Mouse (Mus musculus): ENCODE data around the gene Hs6st3.
A peak's percentile ranks its signal among the peaks of the same experiment; 100 is the strongest.

Hs6st3 gene

DNA sequence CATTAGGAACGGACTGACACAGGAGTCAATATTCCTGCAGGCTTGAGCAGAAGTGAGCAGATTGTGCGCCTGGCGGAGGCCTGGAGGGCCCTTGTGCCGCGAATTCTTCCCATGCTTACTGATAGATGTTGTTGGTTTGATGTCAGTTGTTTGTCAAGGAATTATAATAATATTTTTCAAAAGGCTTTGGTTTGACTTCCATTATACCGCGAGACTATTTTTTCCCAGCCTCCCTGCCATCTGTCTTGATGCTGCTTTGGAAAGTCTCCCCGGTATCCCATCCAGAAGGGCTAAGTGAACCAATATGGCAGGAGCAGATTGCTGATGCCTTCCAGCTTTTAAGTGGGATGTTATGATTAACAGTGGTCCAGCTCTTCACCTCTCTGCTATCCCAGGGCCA, 651.3 kb downstream of the Hs6st3 start:
- ATAC-seq (ENCODE audit: low TSS enrichment) = 0 out of 2 replicates have a peak, but pooled peaks have one; percentile 44

DNA sequence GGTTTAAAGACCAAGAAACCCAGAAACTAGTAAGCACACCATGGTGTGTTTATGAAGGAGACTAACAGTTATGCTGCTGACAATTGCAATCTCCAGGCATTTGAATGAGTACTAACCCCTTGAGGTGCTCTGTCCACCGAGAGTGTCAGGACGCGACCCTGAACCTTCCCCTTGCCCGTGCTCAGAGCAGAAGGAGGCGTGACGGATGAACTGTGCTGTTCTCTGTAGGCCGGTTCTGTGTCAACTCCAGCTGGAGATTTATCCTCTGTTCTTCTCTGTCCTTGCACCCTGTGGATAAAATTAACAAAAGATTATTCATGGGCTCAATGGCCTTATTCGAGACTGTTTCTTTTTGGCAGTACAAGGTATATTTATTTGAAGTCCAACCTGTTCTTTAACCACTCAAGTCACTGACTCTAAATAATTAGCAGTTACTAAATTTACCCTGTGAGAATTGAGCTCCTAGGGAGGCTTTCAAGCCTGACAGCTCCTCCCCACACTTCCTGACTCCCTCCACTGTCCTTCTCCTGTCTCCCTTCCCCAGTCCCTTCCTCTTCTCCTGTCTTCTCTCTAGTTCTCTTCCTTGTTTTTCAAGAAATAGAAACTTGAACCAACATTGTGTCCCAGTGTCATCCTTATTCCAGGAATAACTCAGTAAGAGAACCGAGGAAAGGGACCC, 659.2 kb downstream of the Hs6st3 start:
- peak; percentile 36; the same call in 1 of the 2 replicates for ATAC-seq (ENCODE audit: low TSS enrichment)

GRCm38 (mm10) chr14:119798561-119798960, 660.4 kb downstream of the Hs6st3 start:
- peak; percentile 92 for ATAC-seq (ENCODE audit: low TSS enrichment)

DNA sequence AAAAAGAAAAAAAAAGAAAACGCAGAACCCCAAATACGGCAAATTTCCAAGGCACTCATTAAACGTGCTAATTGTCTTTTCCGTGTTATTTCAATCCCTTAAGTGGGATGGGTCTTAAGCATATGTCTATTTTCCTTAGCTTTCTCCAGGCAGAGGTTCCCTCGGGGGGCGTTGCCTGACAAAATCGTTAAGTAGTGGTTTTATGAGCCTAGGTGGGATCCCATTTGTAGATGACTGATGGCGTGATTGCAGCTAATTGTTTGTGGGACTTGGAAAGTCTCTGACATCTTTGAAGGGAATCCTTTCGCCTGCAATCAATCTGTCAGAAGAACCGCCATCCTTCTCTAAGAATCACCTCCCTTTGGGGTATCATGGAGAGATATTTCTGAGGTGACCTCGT, 662.7 kb downstream of the Hs6st3 start:
- ATAC-seq (ENCODE audit: low TSS enrichment) = no peak

DNA sequence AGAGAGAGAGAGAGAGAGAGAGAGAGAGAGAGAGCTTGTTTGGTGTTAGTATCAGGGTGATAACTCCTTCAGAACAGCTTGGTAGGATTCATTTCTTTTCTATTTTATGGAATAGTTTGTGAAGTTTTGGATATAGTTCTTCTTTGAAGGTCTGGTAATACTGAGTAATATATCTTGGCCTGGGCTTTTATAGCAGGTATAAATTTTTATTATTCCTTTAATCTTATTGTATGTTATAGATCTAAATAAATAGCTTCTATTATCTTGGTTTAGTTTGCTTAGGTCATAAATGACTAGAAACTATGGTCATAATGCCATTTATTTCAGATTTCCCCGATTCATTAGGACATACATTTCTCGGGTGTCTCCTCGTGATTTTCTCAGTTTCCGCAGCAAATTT, 675.8 kb downstream of the Hs6st3 start:
- no peak for ATAC-seq (ENCODE audit: low TSS enrichment)

- ATAC-seq (ENCODE audit: low TSS enrichment) = no peak
These were observed 677.5 kb downstream of the Hs6st3 start for GRCm38 (mm10) chr14:119815616-119816015.

GRCm38 (mm10) chr14:119820562-119820961, 682.4 kb downstream of the Hs6st3 start:
- peak; percentile 32; the same call in 1 of the 2 replicates for ATAC-seq (ENCODE audit: low TSS enrichment)

DNA sequence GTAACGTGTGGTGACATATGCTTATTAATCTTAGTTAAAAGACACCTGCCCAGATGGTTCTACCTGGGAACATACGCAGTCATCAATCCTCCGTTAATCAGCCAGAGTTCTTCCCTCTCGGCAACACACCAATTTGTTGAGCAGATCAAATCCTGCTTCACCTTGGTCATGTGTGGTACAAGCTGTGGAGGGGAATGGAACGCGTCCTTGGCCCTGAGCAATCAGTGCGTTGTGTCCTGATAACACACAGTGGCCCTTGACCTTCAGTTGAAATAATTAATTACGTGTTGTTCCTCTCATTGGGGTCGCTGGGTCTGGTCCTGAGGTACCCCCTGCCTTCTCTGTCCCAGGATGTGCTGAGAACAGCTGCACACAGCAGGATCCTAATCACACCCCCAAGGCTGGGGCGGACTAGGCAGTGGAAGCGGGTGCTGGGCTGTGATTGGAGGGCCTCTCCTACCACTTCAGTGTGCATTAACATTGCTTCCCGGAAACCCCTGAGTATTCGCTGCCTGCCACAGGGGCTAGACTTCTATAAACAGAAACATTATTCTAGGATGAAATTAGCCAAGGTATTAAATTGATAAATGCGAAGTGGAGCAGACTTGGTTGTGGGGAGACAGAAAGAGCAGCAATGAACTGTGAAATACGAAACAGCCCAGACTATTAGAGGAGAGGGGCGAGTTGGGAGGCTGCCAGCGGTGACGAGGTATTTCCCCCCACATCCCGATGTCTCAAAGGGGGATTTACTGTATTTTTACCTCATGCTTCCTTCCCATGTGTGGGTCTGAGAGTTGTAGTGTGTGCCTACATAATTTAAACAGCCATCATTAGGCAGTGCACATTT, 693.2 kb downstream of the Hs6st3 start:
- no peak for ATAC-seq (ENCODE audit: low TSS enrichment)

DNA sequence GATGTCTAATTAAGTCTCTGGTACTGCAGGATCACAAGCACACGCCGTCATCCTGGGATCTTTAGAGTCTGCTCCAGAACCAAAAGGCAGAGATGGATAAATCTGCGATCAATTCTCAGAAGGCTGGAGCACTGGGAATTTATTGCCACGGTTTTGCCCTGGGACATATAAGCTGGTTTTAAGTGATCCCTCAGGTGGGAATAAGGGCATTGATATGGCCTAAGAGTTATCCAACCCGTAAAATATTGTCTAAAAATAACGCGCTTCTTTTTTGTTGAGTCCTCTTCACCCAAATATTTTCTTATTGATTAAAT, 693.8 kb downstream of the Hs6st3 start:
- ATAC-seq (ENCODE audit: low TSS enrichment) = no peak

GRCm38 (mm10) chr14:119832940-119833339, 694.8 kb downstream of the Hs6st3 start:
- ATAC-seq (ENCODE audit: low TSS enrichment) = no peak; the same call in 1 of the 2 replicates

DNA sequence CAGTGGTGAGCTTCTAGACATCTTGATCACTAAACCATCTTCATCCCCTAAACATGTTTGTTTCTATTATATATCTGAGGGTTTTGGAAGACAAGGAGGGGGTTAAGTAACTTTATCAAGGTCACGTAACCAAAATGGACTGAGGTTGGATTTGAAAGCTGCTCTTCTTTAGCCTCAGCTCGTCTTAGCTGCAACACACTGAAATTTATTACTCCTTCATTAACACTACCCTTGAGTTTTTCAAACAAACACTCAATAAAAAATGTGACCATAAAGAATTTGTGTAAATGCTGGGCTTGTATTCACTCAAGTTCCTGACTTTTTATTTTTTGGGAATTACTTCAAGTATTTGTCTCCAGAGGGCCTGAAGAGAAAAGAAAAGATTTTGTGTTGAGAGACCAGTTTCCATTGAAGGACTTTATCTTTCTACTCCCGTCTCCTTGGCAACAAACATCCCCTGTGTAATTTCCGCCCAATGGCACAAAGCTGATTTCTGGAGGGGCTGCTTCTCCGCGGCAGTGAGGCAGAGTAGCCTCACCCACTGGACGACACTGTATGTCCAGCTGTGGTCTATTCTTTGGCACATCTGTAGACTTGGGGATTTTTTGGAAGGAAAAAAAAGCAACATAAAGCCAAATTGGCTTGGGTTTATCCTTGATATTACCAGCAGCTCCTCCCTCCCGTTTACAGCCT, 696.0 kb downstream of the Hs6st3 start:
- ATAC-seq (ENCODE audit: low TSS enrichment) = no peak

- no peak for ATAC-seq (ENCODE audit: low TSS enrichment)
These were observed 697.9 kb downstream of the Hs6st3 start for GRCm38 (mm10) chr14:119836051-119836450.

GRCm38 (mm10) chr14:119847540-119847939, 709.4 kb downstream of the Hs6st3 start:
- peak; percentile 61 for ATAC-seq (ENCODE audit: low TSS enrichment)

- no peak for ATAC-seq (ENCODE audit: low TSS enrichment)
These were observed 710.7 kb downstream of the Hs6st3 start for GRCm38 (mm10) chr14:119848759-119849298.

- ATAC-seq (ENCODE audit: low TSS enrichment) = no peak
These were observed 711.2 kb downstream of the Hs6st3 start for GRCm38 (mm10) chr14:119849338-119849737.

DNA sequence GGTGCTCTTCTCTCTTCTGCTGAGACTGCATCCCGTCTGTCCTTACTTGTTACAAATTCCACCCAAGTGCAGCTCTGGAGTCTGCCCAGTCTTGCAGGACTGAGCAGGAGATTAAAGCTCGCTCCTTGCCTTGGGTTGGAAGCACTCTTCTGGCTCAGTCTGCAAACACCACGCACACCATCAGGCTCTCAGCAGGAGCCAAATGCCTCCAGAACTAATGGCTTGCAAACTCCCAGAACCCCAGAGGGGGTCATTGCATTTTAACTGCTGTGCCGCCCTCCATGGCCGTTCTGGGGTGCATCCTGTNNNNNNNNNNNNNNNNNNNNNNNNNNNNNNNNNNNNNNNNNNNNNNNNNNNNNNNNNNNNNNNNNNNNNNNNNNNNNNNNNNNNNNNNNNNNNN, 714.0 kb downstream of the Hs6st3 start:
- ATAC-seq (ENCODE audit: low TSS enrichment) = peak; percentile 67

DNA sequence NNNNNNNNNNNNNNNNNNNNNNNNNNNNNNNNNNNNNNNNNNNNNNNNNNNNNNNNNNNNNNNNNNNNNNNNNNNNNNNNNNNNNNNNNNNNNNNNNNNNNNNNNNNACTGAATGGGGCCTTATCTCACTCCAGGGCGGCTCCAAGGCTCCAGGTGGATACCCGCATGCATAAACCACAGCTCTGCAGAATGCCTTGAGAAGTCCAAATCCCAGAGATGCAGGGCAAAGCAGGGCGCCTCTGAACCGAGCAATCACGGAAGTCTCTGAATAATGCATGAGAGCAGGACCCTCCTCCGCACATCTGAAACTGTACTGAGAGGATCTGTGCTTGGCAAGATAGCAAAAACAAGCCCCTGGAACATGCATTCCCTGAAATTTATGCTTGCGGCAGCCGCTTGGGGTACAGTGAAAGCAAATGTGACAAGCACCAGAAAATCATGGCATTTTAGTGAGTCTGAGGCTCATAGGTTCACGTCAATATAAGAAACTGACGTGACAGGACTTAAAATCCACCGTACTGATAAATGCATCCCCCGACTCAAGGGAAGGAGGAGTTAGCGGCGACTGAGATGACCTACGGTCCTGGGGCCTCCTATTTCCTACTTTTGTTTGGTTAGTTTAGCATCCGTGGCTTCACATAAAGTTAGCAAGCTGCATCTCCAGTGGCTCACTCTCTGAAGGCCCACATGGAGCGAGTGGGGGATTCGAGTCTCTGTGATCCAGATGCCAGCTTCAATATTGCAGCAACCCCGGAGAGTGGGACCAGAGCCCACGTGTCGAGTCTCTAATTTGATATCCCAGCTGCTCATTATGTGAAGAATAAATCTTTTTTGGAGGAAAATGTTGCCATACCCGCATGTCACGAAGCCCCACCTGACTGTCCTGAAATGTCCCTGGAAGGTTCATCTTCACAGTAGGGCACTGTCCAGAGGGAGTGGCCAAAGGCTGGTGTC, 719.5 kb downstream of the Hs6st3 start:
- peak; percentile 76 for ATAC-seq (ENCODE audit: low TSS enrichment)

GRCm38 (mm10) chr14:119873617-119874016, 735.5 kb downstream of the Hs6st3 start:
- ATAC-seq (ENCODE audit: low TSS enrichment) = no peak

DNA sequence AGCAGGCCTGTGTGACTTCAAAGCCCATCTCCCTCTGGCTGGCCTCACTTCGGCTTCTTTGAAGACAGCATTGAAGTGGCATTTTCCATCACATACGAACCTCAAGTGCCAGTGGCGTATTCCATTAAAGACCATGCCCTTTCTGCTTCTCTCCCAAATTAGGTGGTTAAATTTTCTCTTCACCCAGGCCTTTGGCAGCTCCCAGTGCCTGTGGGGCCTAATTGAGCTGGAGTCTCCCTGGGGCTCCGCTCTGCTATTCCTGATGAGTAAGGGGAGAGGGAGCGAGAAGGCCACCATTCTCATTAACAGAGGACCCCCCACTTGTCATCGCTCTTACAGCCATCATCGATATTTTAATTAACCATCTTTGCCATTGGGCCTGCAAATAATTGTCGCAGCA, 754.8 kb downstream of the Hs6st3 start:
- no peak for ATAC-seq (ENCODE audit: low TSS enrichment)

- no peak for ATAC-seq (ENCODE audit: low TSS enrichment)
These were observed 757.0 kb downstream of the Hs6st3 start for GRCm38 (mm10) chr14:119895097-119895496.
